1 mouse cellular context compared by ENCODE assay signal in the genomic region with DNA sequence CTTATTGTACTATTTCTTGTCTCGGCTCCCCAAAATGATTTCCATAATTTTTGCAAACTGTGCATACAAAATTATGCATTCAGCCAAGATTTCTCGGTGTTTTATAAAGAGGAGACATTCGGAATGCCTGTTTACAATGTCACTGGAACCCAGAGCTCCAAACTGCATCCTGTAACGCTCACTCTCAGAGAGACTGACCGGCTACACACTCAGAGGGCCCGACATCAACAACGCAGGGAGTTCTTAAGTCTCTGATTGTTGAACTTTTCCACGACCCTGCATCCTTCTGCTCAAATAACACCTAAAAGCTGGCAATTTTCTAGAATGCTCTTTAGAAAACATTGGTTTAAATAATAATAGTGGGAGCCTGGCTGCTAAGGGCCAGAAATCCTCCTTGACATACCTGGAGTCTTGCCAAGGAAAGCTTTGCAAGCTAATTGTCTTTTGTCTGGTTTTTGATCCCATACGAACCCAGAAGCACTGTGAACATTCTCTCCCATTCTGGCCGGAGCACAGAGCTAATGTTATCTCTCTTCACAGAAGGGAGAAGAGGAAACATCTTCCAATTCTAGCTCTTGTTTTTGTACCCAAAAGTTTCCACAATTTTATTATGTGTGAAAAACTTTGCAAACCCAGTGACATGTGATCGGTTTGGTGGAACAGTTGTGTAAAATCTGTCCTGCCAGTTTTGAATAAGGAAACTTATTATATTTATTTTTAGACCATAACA.
TF ChIP-seq lines count a peak whose summit lies in the region.

No protein-coding gene starts in this region.

TF ChIP-seq in CH12.LX, 34 proteins besides CTCF, POLR2A, EP300 and RAD21 (continued from another document):
- TF ChIP-seq IRF4 (IDR thresholded peaks at IDR 0.05; ENCODE audit: low read depth, low read length) (peak; percentile 45; the same call in 1 of the 2 replicates), UBTF (IDR thresholded peaks at IDR 0.05; ENCODE audit: low read depth, low read length) (no peak), HCFC1 (IDR thresholded peaks at IDR 0.05; ENCODE audit: low read depth, low read length) (no peak), E2F4 (IDR thresholded peaks at IDR 0.05; ENCODE audit: insufficient replicate concordance, low read depth, low read length) (no peak), MEF2A (IDR thresholded peaks at IDR 0.05; ENCODE audit: borderline replicate concordance, low read depth, low read length) (peak; percentile 65), MAX (IDR thresholded peaks at IDR 0.05; ENCODE audit: low read length) (no peak), SMC3 (IDR thresholded peaks at IDR 0.05; ENCODE audit: low read depth, low read length) (no peak), BHLHE40 (IDR thresholded peaks at IDR 0.05; ENCODE audit: low read depth, low read length) (peak; percentile 30; the same call in 1 of the 2 replicates)
